Mouse (Mus musculus): ENCODE results near the gene Sav1. TPM values are rescaled to one million over a fixed set of nuclear protein-coding genes. Genes with fewer than 3 reads are reported as not detected.

Sav1 gene
- 10 to 100 TPM; 30.7 to 33.0 TPM for total RNA-seq (2023)

GRCm38 (mm10) chr12:69986786-69987497, at the start of gene Sav1:
TSS of gene Sav1 (minus strand) at chr12:69987002.

Other genes with a start within 250 kb of the Sav1 start
- not detected for gene Cdkl1, start 195.7 kb downstream of the Sav1 start, total RNA-seq (2023)
- gene Atl1, start 94.4 kb downstream of the Sav1 start, total RNA-seq (2023) = 1 to 10 TPM; 1.0 to 1.5 TPM
- 10 to 100 TPM; 10.6 to 13.7 TPM for gene Map4k5, start 93.8 kb downstream of the Sav1 start, total RNA-seq (2023)
- 100 to 1,000 TPM; 282 TPM for gene Nin, start 126.7 kb upstream of the Sav1 start, total RNA-seq (2023)
- gene Abhd12b, start 167.1 kb upstream of the Sav1 start, total RNA-seq (2023) = not detected
- gene Pygl, start 244.5 kb upstream of the Sav1 start, total RNA-seq (2023) = 100 to 1,000 TPM; 717 to 830 TPM